Mouse (Mus musculus) kidney, postnatal 25 days (tissue): ENCODE results near the gene Htra3.

Source experiments
- DNase-seq, 2 experiments: peaks; one replicate each; pipeline ENCODE4 v3.0.0; 2021; ENCODE audit warnings: mixed read lengths in 2 of 2

Htra3 gene

DNA sequence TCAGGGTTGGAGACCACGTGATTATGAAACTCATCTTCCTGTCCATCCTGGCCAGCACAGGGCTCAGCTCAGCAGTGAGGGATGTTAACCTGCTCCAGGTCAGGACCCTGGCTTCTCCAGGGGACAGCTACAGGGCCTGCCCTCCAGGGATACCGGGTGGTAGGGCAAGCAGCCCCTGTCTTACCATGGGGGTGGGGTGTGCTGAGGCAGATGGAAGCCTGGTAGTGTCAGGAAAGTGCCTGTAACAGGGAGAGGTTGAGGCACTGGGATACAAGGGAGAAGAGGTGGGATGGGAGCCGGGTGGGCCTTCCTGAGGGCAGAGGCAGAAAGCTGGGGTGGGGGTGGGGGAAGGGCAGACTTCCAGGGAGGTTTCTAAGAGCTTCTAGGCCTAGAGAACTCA lies 27.3 kb downstream of the Htra3 start:
- DNase-seq = peak in 1 of 2 experiments; percentile 28

DNA sequence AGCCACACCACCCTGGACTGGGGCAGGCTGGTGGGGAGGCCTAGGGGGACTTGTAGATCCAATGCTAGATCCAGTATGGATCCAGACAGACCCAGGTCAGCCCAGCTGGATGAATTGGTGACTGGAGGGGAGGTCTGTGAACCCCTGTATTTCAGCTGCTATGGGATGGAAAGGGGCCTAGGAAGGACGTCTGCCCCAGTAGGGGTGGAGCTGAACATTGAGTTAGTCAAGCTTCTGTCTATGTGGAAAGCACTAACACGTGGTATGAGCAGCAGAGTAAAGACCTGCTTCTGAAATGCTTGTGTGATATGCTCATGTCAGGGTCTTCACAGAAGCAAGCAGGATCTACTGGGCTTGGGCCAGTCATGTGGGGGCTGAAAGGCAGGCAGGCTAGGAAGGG lies 31.4 kb downstream of the Htra3 start:
- no peak for DNase-seq

DNA sequence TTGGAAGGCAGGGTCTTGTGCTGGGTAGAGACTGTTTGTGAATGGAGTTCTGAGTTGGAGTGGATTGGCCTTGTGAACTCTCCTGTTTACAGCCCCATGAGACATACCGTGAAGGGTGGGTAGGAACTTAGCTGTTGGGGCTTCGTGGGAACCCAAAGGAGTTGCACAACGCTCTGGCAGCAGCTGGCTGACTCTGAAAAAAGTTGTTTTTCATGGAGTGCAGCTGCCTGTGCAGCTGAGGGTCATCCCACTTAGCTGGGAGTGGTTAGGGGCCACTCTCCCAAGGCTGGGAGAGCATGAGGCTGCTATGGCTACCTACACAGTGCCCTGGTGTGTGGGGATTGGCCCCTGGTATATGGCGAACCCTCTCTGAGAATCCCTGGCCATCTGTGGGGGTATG lies 32.0 kb downstream of the Htra3 start:
- peak in 1 of 2 experiments; percentile 50 for DNase-seq

DNA sequence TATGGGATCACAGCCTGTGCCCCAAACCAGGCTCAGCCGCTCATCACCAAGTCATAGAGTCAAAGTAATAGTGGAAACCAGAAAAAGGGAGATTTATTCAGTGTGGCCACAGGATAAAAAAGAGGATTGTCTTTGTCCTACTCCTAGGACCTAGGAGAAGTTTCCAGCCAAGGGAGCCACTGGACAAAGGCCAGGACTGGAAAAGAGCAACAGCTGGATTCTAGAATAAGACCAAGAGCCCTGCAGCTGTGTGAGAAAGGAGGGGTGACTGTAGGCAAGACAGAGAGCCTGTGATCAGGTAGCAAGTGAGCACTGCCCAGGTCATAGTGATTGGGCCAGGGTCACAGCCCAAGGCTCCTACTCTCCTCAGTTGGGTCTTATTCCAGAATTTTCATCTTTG lies 32.7 kb downstream of the Htra3 start:
- peak; percentile 29 to 34 for DNase-seq

DNA sequence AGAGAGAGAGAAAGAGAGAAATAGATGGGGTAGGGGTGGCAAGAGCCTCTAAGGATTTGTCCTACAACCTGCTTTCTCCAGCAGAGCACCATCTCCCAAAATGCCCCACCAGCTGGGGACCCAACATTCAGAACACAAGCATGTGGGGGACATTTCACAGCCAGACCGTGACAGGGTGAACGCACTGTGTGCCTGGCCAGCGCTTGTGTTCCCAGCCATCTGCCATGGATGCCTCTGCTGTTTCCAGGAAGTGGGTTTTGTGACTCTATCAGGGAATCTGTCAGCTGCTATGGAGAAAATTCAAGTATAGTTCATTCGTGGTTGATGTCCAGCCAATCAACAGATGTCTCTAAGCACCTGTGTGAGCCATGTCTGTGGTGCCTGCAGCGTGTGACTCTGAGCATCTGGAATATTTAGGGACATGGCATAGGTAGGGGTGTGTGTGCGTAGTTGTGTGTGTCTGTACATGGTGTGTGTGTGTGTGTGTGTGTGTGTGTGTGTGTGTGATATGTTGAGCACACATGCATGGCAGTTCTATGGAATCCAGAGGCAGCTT lies 33.6 kb downstream of the Htra3 start:
- peak in 1 of 2 experiments; percentile 31 for DNase-seq

DNA sequence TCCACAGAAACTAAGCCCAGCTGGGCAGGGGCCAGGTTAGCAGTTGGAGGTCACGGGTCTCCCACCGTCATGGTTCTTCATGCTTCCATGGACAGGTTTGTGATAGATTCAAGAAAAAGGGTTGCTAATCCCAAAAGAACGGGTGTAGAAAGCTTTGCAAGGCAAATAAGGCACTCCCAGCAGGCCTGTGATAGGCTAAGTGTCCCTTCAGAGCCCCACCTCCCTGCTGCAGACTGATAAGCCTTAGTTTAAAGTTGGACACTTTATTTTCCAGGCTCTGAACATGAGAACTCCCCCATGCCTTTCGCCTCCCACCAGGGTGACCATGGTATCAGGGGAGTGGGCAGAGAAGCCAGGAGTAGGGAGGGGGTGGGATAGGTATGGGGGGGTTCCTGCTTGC lies 35.5 kb downstream of the Htra3 start:
- DNase-seq = peak in 1 of 2 experiments; percentile 16

DNA sequence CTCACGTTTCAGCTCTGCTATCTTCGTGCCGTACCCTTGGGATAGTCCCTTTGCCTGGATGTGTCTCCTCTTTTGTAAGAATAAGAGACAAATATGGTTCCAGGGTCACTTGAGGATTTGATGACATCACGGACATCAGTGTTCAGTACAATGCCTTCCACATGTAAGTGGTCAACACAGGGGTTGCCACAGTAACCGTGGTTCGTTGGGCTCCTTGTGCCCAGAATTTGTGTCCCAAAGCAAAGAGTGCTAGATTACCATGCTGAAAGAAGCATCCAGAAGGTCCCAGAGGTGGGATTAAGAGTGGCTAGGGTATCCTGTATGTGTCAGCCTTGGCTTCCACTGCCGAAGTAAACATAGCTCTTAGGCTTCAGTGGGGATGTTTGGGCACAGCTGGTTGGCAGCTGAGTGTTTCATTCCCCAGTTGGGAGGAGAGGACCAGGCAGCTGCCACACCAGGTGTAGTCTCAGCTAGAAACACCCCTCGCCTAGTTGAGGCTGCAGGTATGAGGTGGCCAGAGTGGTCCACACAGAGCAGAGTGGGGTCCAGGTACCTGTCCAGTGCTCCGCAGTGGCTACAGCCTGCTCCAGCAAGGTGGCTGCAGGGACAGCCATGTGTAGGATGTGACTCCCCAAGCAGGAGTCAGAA lies 36.1 kb downstream of the Htra3 start:
- peak in 1 of 2 experiments; percentile 24 for DNase-seq

DNA sequence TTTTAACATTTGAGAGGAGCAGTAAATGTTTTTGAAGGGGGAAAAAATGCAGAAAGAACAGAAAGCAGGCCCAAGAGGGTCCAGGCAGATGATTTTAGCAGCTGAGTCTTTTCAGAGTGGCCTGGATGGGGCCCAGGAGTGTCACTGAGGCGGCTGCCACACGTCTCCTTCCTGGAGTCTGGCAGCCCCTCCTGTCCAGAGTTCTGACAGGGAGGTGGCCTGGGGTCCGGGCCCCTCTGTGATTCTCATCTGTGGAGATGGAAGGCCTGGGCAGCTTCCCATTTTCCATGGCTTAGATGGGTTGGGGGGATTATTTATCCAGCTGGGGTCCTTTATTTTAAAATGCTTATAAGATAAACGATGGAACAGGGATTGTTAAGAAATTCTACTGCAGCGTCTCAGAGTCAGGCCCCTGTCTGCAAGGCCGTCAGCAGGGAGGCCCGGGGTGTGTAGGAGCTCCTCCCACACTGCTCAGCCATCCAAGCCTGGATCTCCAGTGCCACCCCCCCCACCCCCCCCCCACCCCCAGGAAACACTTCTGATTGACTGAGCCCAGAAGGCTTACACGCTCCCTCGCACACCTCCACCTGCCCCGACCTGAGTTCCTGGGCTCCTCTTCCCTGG lies 37.5 kb downstream of the Htra3 start:
- DNase-seq = peak in 1 of 2 experiments; percentile 30

DNA sequence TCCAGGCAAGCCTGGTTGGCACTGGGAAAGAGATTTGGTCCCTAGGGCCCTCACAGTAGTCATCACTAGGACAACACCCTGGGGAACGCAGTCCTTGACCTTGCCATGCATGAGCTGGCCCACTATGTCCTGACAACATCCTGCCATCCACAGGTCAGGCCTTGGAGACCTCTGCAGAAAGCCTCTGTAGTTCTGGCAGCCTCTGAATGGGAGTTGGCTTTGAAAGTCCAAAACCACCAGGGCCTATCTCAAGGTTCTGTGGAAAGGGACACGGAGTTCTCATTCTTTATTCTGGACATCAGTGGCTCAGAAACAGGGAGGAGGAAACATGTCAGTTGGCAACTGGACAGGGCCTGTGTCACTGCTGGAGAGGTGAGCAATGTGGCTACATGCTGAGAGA lies 43.6 kb downstream of the Htra3 start:
- DNase-seq = peak in 1 of 2 experiments; percentile 45

DNA sequence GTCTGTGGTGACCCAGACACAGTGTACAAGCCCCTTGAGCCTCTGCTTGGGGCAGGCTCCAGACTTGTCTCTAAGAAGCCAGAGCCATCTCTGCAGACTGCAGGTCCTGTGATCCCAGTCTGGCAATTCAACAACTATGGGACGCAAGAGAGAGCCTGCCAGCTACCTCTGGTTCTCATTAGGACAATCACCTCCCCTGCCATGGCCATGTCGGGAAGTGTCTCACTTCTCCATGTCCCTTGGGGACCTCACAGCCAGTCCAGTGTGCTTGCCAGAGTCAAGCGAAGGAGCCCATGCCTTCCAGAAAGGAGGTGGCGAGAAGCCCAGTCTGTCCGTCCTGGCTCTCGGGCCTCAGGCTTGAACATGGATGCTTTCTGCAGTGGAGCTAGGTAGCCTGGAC lies 46.7 kb downstream of the Htra3 start:
- peak in 1 of 2 experiments; percentile 32 for DNase-seq

DNA sequence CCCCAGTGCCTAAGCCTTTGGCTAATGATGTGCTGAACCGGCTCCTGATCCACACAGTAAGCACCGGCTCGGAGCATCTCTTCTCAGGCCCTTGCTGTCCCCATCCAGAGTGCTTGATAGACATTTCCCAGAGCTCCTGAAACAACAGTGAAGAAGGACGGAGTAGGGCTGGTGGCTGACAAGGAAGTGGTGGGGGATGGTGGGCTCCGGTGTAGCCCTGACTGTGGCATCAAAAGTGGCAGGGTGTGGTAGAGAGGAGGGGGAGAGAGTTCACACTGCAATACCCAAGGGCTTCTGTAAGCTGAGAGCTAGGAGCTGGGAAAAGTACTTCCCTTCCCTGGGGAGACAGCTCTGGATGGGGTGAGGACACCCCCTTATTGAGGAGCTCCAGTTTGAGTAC lies 47.8 kb downstream of the Htra3 start:
- no peak for DNase-seq

DNA sequence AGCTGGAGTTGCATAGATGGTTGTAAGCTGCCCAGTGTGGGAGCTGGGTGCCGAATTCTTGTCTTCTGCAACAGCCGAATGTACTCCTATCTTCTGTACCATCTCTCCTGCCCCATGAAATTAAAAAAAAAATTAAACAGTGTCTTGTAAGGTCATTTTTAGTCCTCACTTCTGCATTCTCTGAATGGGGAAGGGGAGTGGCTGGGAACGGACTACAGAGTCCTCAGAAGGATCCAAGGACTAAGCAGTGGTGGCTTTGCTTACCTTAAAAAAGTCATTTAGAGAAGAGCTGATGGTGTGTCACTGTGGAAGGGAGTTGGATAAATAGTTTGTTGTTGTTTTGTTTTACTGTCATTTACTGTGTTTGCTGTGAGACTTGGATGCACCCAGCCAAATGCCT lies 48.4 kb downstream of the Htra3 start:
- DNase-seq = no peak

DNA sequence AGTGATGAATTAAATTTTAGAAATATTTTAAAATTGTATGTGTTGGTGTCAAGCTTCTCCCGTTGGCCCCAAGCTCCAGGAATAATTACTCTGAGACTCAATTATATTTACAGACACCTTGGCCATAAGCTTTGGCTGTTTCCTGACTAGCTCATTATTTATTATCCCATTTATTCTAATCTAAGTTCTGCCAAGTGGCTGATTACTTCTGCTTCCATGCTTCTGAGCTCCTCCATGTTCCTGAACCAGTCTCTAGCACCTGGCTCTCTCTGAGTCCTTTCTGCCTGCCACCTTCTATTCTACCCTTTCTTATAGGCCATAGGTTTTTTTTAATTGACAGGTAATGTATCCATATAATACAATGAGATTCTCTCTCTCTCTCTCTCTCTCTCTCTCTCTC lies 48.9 kb downstream of the Htra3 start:
- DNase-seq = no peak

DNA sequence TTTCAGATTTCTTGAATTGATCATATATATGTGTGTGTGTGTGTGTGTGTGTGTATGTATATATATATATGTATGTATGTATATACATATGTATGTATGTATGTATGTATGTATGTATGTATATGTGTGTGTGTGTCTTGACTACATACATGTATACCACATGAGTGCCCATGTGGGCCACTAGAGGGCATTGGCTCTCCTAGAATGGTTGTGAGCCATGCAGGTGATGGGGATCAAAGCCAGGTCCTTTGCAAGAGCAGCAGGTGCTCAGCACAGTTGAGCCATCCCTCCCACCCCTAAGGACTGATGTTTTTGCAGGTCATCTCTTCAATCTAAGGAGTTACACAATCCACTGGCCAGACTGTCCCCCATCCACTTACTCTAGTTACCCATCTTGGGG lies 50.2 kb downstream of the Htra3 start:
- DNase-seq = no peak

DNA sequence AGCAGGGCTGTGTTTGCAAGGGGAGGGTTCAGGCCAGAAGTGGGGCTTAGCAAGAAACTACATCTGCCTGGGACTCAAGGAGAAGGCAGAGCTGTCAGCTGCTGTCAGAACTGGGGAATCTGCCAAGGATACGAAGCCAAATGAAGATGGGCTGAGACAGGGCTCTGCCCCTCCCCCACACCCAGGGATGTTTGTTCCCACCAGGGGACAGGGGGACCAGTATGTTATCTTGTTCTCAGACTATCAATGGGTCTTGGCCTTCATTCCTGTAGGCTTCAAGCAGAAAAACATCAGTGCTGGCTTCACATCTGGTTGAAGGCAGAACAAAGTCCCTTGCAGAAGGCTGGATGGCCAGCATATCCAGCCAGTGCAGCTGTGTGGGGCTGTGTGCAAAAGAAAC lies 50.9 kb downstream of the Htra3 start:
- peak in 1 of 2 experiments; percentile 33 for DNase-seq

DNA sequence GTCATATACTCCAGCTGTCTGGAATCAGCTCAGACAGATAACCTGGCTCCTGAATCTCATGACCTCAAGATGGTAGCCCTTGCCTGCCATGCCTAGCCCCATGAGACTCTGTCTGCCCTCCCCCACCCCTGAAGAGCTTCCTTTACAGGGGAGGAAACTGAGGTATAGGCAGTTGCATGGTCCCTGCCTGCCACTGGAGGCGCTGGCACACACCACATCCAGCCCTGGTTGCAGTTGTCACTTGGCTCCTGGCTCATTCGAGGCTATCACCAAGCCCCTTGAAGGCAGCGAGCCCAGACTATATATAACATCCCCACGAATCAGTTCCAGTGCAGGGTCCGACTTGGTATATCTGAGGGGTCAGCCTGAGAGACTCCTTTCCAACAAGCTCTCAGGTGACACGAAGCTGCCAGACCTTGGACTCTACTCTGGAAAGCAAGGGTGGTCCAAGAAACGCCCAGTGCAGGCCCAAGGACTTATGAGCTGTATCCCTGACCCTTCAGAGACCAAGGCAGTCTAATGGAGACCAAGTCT lies 52.2 kb downstream of the Htra3 start:
- no peak for DNase-seq

DNA sequence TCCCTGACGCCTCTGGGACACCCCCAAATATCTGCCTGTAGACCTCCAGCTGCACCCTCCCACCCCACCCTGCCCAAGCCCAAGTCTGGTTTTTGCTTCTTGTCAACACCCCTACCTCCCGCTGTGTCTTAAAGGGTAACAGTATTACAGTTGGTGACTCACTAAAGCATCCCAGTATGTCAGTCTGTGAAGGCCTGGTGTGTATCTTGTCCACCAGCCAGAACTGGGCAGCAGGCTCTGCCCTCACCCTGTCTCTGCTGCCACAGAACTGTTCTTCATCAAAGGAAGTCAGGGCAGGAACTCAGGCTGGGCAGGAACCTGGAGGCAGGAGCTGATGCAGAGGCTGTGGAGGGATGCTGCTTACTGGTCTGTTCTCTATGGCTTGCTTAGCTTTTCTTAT lies 53.2 kb downstream of the Htra3 start:
- no peak for DNase-seq

DNA sequence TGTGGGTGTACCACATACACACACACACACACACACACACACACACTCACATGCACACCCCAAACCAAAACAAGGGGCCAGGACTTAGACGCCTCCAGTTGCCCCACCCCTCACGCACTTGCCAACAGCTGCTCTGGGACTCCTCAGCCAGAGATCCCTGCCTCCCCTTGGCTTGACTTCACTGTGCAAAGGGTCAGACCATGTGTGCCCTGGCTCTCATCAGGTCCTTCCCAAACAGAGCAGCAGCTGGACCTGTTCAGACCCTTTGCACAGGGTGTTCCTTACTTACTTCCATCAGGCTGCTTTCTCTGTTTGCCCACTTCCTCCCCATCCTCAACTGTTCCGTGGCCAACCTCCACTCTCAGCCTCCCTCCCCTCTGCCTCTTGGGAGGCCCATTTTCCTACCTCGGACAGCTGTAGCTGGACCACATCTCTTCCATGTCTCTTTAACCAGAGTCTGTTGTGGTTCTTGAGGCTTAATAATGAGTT lies 54.8 kb downstream of the Htra3 start:
- DNase-seq = no peak

DNA sequence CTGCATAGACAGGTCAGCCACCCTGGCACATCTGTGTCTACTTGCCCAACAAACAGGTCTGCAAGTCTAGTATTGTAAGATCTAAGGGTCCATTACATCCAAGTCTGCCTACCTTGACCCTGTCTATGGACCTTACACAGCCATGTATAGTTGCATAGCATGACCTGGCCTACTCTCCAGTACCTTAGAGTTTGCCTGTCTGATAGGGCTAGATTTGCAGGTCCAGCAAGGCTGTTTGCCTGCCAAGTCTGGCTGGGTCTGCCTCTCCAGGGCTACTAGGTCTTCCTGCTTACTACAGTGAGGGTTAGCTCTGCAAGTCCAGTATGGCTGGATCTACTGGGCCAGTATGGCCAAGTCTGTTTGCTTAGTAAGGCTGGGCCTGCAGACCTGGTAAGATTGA lies 55.8 kb downstream of the Htra3 start:
- no peak for DNase-seq

DNA sequence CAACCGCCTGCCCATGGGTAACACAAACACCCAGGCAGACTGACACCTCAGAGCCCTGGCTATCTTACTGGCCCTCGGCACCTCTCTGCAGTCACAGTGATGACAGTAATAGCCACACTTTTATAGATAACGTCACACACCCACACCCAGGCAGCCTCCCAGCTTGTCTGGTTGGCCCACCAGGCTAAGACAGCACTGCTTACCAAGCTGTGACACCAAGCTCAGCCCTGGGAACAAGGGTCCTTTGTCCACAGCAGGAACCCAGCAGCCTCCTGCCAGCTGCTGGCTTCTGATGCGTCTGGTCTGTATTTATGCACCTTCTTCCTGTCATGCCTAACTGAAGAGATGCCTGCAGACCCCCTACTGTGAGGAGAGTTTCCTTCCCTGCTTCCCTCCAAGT lies 58.5 kb downstream of the Htra3 start:
- no peak for DNase-seq

DNA sequence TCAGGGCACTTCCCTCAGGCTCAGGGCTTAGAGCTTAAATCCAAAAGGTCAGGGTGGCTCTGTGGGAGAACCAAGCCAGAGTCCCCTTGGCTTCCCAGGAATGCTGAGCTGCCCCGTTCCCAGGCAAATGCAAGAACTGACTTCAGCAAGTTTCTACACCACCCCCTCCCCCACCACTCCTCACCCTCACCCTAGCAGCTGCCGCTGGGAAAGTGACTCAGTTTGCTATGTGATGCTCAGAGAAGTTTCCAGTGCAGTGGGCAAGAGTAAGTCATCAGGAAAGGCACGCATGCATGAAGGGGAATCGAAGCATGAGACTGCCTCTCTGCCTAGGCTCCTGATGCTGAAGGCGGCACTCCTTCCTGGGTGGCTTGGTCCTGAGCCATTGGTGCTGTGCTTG lies 62.6 kb downstream of the Htra3 start:
- peak in 1 of 2 experiments; percentile 21 for DNase-seq

DNA sequence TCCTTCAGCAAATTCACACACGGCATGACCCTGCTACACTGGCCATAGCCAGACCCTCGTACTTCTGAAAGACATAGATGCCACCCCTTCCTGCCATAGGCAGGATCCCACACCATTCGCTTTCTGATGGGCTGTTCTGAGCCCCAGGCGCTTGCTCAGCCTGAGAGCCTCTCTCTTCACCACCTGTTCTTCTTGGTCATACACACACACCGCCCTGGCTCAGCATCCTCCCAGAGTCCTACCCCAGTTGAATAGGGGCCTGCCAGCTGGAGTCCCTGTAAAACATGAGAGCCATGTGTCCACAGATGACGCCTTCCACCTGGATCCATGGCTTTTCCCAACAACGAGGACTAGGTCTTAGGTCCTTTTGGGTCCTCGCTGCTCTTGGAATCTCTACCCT lies 66.9 kb downstream of the Htra3 start:
- no peak for DNase-seq

DNA sequence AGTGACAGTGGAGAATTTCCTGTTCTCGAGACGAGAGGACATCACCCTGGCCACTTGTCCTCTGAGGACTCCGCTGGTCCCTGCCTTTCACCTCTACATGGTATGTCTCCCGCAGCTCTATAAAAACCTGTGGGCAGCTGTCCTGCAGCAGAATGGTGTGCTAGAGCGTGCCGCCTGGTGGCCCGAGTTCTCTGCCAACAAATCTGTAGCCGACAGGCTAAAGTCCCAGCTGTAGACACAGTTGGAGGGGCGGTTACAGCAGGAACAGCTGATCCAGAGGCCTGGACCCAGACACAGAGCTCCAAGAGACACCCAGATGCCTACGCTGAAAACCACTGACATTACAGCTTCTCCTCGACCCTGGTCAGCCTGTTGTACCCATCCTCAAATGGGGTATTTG lies 67.7 kb downstream of the Htra3 start:
- DNase-seq = peak in 1 of 2 experiments; percentile 15

DNA sequence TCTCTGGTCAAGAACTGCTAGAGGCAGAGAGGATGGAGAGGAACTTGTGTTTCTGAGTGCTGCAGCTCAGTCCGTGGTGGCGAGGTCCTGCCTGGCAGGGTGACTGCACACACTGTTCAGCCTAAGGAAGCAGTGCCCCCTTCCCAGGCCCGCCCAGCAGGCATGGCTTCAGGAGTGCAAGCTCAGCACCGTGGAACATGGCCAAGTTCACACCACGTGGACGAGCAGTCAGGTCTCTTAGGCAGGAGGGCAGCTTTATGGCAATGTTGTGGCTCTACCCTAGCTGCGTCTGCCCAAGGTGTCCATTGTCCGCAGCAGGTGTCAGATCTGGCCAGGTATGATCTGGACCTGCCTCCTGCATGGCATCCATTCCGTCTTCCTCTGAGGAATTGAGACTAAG lies 68.4 kb downstream of the Htra3 start:
- peak; percentile 77 to 85 for DNase-seq
